Mouse (Mus musculus) splenic B cell, adult 2 months (primary cell): ENCODE measurements around the gene Lrrc28.

ENCODE experiments used
- DNase-seq: peaks from one replicate; pipeline ENCODE4 v3.0.0-alpha.2; 2011; ENCODE audit warnings: low read depth, low spot score
- H3K27me3 ChIP-seq: 2 replicates; pipeline ENCODE4 v1.6.1; 2012; ENCODE audit warnings: mild to moderate bottlenecking, low read length, moderate library complexity, mixed read lengths; ENCODE audit not compliant: control insufficient read depth, poor library complexity, insufficient read depth, severe bottlenecking
- H3K36me3 ChIP-seq: 2 replicates; pipeline ENCODE4 v1.6.1; 2012; ENCODE audit warnings: mild to moderate bottlenecking, low read length, moderate library complexity, mixed read lengths; ENCODE audit not compliant: control insufficient read depth, poor library complexity, insufficient read depth, severe bottlenecking

Gene Lrrc28

DNA sequence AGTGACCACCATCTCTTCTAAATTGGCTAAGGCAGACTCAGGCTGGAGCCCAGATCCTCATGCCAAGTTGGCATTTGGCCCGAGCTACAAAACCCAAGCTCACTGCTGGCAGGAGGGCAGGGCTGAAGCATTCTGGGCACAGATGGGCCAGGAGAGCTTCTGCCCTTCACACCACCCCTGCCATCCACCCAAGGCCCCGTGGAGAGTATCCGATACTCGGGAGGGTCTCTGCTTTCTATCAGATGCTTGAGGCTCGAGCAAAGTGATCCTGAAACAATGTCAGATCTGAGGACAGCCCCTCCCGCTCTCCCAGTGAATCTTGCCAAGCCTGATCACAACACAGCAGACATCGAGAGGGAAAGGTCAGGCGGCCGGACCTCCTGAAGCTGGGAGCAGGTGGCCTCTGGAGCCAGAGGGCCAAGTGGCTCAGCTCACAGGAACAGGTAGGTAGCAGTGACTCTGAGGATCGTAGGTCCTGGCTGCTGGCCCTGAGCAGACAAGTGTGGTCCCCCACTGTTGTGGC is 157.1 kb downstream of the Lrrc28 start:
- Histone ChIP-seq H3K27me3 (no peaks in the 10 kb centered on the region), H3K36me3 (no peaks in the 10 kb centered on the region)
- DNase-seq: no peak

DNA sequence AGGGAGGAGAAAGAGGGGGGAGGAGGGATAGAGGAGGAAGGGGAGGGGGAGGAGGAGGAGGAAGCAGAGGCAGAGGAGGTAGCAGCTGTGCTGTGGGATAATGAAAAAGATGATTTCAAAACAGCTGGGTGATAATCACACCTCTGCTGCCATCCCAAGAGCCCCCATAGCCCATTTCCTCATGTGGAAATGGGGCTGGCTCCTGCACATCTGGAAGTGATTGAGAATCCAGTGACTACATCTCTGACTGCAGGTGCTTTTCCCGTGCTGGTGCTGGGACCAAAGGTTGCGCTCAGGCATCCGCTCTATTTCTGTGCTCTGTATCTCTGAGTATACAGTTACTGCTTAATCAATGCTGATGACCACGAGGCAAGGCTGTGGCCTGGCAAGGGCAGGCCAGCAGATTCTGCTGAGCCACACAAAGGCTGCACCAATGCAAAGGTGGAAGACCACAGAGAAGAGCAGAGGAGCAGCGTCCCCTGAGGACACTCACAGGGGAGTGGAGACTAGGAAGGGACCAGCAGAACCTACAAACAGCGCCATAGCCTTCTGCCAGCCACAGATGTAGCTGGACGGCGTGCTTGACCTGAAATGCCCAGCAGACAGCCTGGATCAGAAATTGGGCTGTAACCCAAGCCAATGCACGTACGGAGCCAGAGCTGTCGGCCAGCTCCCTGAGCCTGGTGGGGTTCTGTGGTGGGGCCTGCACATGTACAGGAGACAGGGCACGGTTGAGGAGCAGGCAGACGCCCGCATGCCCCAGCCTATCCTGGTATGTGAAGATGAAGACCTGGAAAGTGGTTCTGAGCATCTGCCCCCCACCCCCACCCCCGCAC is 157.9 kb downstream of the Lrrc28 start:
- DNase-seq: no peak
- Histone ChIP-seq H3K36me3 (no peaks in the 10 kb centered on the region), H3K27me3 (no peaks in the 10 kb centered on the region)

DNA sequence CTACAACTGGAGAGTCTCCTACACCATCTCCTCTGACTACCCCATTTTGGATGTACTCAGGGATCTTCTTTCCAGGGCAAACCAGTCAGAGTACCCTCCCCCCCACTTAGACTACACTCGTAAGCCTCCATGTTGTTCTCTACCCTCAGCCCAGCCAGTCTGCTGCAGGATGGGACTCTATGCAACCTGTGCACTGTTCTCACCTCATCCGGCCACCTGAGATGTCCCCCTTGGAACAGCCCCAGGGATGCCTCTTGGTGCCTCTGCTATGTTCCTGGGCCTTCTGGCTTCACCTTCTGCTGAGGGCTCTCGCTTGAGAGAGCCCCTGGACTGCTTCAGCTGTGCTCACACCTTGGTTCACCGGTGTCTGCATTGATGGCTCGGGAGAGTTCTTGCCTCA is 158.7 kb downstream of the Lrrc28 start:
- H3K36me3 ChIP-seq: no peaks in the 10 kb centered on the region
- no peak for DNase-seq
- no peaks in the 10 kb centered on the region for H3K27me3 ChIP-seq

DNA sequence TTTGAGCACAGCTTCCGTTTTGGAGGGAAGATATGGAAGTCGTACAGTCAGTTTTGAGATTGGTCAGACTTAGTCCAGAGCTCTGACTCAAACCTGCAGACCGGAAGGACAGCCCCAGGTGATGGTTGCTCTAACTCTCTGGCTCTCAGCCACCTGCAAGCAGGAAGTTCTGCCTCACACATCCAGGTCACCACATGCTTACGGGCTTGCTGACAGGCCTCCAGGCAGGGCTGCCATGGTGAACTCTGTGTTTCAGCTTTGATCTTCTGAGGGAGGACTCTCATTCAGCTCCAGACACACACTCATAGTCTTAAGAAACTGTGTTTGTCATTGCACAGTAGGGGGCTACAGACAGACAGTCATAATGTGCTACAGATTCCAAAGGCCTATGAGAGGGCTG is 161.4 kb downstream of the Lrrc28 start:
- no peaks in the 10 kb centered on the region for H3K27me3 ChIP-seq
- H3K36me3 ChIP-seq: no peaks in the 10 kb centered on the region
- no peak for DNase-seq

DNA sequence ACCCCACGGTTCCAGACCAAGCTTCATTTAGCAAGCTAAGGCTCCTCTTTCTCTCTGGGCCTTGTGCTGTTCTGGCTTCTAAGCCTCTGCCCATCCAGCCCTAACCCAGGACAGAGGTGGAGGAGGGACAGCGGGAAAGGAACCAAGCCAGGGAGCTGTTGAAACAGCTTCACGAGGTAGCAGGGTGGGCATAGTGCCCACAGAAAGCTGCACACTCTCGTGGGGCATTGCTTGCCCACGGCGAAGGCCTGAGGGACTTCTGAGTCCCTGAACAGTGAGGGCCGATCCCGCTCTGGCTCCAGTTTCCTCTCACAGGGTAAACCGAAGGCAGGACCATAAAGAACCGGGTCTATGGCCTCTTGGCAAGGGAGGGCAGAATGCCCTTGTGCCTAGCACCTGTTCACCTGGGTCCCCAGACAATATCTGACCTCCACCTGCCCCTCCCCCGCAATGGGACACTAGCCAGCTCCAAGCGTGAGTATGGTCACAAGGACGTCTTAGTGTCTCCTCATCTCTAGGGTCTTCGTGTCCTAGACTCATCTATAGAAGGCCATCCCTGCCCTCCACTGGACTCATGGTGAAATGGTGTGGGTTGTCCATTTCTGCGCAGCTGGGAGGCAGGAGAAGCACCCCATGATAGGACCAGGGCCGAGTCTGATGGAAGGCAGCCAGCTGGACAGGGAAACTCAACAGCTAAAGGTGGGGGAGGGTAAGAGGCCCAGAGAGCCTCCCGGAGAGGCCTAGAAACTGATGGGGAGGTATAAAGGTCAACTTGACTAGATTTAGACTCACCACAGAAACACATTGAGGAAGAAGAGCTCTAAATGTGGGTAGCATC is 165.3 kb downstream of the Lrrc28 start:
- Histone ChIP-seq H3K36me3 (no peaks in the 10 kb centered on the region), H3K27me3 (no peaks in the 10 kb centered on the region)
- DNase-seq: no peak

DNA sequence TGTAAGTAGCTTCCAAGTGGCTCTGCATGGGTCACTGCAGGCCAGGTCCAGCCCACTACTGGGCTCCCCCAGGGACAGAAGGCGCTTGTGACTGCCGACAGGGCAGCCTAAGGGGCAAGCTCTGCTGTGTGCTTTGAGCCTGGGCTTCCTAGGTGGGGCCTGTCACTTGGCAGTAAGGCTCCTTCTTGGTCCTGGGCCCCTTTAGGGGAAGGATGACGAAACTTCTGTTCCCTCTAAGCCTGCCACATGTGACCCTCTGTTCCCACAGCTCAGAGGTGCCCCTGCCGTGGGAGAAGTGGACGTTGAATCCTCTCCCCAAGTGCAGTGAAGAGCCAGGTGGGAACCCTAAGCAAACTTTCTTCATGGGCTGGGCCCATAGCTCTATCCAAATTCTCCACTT is 165.9 kb downstream of the Lrrc28 start:
- Histone ChIP-seq H3K27me3 (no peaks in the 10 kb centered on the region), H3K36me3 (no peaks in the 10 kb centered on the region)
- no peak for DNase-seq

DNA sequence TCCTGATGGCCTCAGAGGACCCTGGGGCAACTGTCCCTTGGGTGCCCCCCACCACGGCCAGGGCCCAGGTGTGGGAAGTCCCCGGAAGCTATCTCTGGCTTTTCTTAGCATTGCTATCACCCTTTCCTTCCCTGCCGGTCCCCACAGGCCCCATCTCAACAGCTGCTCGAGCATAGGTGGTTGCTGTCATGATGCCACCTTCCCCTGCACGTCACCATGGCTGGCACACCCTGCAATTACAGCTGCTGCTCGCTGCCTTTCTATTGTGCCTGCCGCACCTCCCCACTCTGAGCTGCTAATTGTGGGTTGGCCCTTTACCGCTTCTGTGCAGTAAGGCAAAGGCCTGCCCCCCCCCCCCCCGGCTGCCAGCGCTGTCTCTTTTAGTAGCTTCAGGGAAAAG is 167.1 kb downstream of the Lrrc28 start:
- DNase-seq: peak; percentile 62
- Histone ChIP-seq H3K36me3 (no peaks in the 10 kb centered on the region), H3K27me3 (no peaks in the 10 kb centered on the region)

DNA sequence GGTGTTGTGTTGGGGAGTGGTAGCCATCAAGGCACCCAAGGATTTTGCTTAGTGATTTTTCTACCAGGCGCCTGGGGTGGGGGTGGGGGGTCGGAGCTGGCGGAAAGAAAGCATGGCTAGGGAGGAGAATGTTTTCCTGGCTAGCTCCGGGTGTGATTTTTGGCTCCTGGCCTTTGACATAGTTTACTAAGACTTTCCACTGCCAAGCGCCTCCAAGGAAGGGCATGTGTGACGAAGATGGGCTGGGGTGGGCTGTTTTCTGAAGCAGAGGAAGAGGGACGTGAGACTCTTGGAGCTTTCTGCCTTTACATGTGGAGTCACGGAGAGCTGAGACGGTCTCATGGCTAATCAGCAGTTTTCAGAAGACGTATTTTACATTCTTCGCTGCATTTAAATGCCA is 173.8 kb downstream of the Lrrc28 start:
- Histone ChIP-seq H3K27me3 (no peaks in the 10 kb centered on the region), H3K36me3 (no peaks in the 10 kb centered on the region)
- DNase-seq: no peak

DNA sequence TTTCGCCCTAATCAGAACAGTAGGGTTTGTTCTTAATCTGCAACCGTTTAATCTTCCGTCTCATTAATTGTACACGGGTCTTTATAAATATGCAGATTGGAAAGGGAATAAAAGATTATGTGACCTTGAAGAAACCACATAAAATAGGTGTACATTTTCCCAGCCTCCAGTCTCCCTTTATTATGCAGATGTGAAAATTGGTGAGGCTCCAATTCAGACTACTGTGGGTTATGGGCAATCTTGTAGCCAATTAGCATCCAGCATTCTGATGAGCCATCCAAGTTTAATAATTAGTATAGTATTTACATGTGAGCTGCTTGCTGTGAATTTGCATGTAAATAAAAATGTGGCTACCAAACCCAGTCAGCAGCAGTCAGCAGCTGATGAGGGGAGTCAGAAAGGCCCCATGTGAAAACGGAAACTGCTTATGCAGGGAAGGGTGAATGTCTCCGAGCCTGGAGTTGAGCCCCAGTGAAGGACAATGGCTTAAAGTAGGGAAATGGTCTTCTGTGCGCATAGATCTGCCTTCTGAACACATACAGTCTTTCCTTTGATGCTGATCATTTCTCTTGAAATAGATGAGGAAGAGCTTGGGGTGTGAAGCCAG is 176.2 kb downstream of the Lrrc28 start:
- no peak for DNase-seq
- no peaks in the 10 kb centered on the region for H3K27me3 ChIP-seq
- H3K36me3 ChIP-seq: no peaks in the 10 kb centered on the region

DNA sequence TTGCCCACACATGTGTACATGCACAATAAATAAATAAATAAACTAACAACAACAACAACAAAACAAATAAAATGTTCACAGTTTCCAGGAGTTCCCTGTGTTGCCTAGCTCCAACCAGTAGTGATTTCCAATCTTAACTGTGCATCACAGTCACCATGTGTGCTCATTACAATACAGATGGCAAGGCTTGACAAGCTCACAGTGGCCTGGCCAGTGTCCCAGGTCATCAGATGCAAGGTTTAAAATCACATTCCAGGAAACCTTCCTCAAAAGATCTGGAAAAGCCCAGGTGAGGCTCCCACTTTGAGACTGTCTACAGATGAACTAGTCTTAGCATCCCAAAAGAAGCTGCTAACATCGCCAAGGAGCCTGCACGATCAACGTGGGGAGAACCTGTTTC is 176.9 kb downstream of the Lrrc28 start:
- Histone ChIP-seq H3K36me3 (no peaks in the 10 kb centered on the region), H3K27me3 (no peaks in the 10 kb centered on the region)
- no peak for DNase-seq

DNA sequence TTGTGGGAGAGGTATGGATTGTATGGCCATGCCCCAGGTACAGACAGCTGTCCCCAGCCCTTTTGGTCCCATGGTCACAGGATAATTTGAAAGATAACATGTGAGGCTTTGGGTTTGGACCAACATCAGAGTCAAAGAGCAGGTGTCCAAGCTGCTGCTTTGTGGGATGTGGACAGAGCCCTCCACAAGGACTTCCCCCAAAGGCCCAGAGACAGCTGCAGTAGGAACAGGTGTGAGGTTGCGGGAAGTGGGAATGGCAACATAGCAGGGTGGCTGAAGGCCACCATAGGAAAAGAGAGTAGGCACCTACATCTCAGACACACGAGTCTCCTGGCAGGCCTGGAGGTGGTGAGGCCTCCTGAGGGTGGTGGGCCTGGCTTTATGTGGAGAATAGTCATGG is 178.7 kb downstream of the Lrrc28 start:
- H3K36me3 ChIP-seq: no peaks in the 10 kb centered on the region
- H3K27me3 ChIP-seq: no peaks in the 10 kb centered on the region
- no peak for DNase-seq

DNA sequence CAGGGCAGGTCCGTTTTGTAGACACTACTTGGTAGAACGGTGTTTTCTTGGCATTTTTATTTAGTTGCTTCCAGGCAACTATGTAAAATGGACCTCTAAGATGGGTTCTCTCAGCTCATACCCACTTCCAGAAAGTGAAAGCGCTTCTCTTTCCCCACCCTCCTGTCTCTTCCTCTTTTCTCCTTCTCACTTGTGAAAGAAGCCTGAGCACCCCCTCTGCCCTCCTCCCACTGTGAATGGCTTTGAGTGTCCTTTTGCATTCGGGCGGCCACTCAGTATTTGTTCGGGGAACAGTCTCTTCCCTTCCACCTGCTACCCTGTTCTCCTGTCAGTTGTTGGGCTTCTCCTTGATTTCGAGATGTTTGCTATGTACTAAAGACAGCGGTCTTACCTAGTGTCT is 180.4 kb downstream of the Lrrc28 start:
- DNase-seq: peak; percentile 64
- Histone ChIP-seq H3K36me3 (no peaks in the 10 kb centered on the region), H3K27me3 (no peaks in the 10 kb centered on the region)

DNA sequence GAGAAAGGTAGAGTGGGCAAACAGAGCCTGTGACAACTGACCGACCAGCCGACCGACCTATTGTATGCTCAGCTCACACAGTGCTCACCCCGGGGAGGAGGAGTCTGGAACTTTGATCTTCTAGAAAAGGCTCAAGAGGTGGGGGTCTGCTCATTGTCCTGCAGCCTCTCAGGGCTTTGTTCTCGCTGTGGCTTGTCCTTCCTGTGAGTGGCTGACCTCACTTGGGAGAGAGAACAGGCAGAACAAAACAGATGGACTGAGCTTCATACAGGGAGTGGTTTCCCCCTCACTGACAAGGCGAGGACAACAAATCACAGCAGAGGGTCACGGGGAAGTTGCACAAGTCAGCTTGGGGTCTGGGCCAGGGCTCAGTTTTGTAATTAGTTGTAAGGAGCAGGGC is 181.5 kb downstream of the Lrrc28 start:
- H3K36me3 ChIP-seq: no peaks in the 10 kb centered on the region
- no peak for DNase-seq
- H3K27me3 ChIP-seq: no peaks in the 10 kb centered on the region
